ENCODE assay signal across 7 mouse cellular contexts in genomic region chr4:40722011-40722666, GRCm38 (mm10). TPM values are rescaled to one million over a fixed set of nuclear protein-coding genes. Genes with fewer than 3 reads are reported as not detected.
A peak's percentile ranks its signal among the peaks of the same experiment; 100 is the strongest.
DNase-seq lines count a peak whose midpoint lies in the region; ATAC-seq lines count a peak whose summit lies in the region.

Dnaja1 (plus strand) TSS chr4:40722150.

- ATAC-seq in embryonic facial prominence, embryonic 11.5 days (replicated peaks; ENCODE audit: insufficient number of reproducible peaks, low FRiP score, low TSS enrichment, low read depth): peak; percentile 90
- ATAC-seq in granulocyte monocyte progenitor cell, adult 5-6 weeks (replicated peaks; ENCODE audit: poor library complexity, severe bottlenecking): peak; percentile 70
- peak; percentile 92 for ATAC-seq in midbrain, embryonic 13.5 days

- no peaks in the 10 kb centered on the region for H3K4me1 ChIP-seq in embryonic facial prominence, embryonic 11.5 days (ENCODE audit: control insufficient read depth, insufficient read depth, low read length)
- peaks cover 29% of the 10 kb centered on the region for H3K4me1 ChIP-seq in limb, embryonic 10.5 days
- H3K4me1 ChIP-seq in midbrain, embryonic 13.5 days (replicated peaks): peaks cover 47% of the 10 kb centered on the region

- peak within 1 kb of the TSS; percentile 99 for H3K27ac ChIP-seq in embryonic facial prominence, embryonic 11.5 days (replicated peaks; ENCODE audit: low read depth, low read length)
- peak within 1 kb of the TSS; percentile 100 for H3K27ac ChIP-seq in limb, embryonic 10.5 days
- peak within 1 kb of the TSS; percentile 100 for H3K27ac ChIP-seq in midbrain, embryonic 13.5 days

- H3K4me2 ChIP-seq in embryonic facial prominence, embryonic 11.5 days (ENCODE audit: low read depth, low read length): peak within 1 kb of the TSS; percentile 51
- H3K4me2 ChIP-seq in midbrain, embryonic 13.5 days (replicated peaks): peak within 1 kb of the TSS; percentile 78

- peak; percentile 99 for DNase-seq in adrenal gland, postnatal 14 days
- DNase-seq in embryonic facial prominence, embryonic 11.5 days (ENCODE audit: low spot score): peak; percentile 96
- peak; percentile 94 for DNase-seq in kidney, adult 11 months
- DNase-seq in limb, embryonic 10.5 days (ENCODE audit: low spot score): peak; percentile 98
- peak; percentile 97 for DNase-seq in spleen, adult 12 weeks (ENCODE audit: low spot score)

- H3K27me3 ChIP-seq in embryonic facial prominence, embryonic 11.5 days (ENCODE audit: control insufficient read depth, insufficient read depth, low read length): no peaks in the 10 kb centered on the region
- no peaks in the 10 kb centered on the region for H3K27me3 ChIP-seq in limb, embryonic 10.5 days (ENCODE audit: low read depth, poor library complexity, severe bottlenecking)
- H3K27me3 ChIP-seq in midbrain, embryonic 13.5 days: no peaks in the 10 kb centered on the region

- H3K9ac ChIP-seq in embryonic facial prominence, embryonic 11.5 days (replicated peaks; ENCODE audit: low read length): peak within 1 kb of the TSS; percentile 98
- peak within 1 kb of the TSS; percentile 96 for H3K9ac ChIP-seq in midbrain, embryonic 13.5 days (replicated peaks)

- H3K36me3 ChIP-seq in embryonic facial prominence, embryonic 11.5 days (replicated peaks; ENCODE audit: control insufficient read depth, insufficient read depth, low read depth, low read length): peaks cover 3% of the 10 kb centered on the region; the same call in 1 of the 2 replicates
- peaks cover 34% of the 10 kb centered on the region for H3K36me3 ChIP-seq in limb, embryonic 10.5 days
- H3K36me3 ChIP-seq in midbrain, embryonic 13.5 days: peaks cover 23% of the 10 kb centered on the region

- H3K9me3 ChIP-seq in embryonic facial prominence, embryonic 11.5 days (replicated peaks; ENCODE audit: control insufficient read depth, low read length): no peaks in the 10 kb centered on the region
- no peaks in the 10 kb centered on the region for H3K9me3 ChIP-seq in limb, embryonic 10.5 days (replicated peaks)
- H3K9me3 ChIP-seq in midbrain, embryonic 13.5 days: no peaks in the 10 kb centered on the region

- under 1% methylated on average over 47 of the region's 54 CpGs for WGBS in embryonic facial prominence, embryonic 11.5 days
- WGBS in limb, embryonic 10.5 days: under 1% methylated on average over 54 of the region's 54 CpGs
- 1% methylated on average over 54 of the region's 54 CpGs for WGBS in midbrain, embryonic 13.5 days

- peak within 1 kb of the TSS; percentile 88 for H3K4me3 ChIP-seq in embryonic facial prominence, embryonic 11.5 days (ENCODE audit: low read depth, low read length)
- H3K4me3 ChIP-seq in limb, embryonic 10.5 days: peak within 1 kb of the TSS; percentile 96
- H3K4me3 ChIP-seq in midbrain, embryonic 13.5 days (replicated peaks): peak within 1 kb of the TSS; percentile 83

RNA-seq across cellular contexts. Expression of gene Dnaja1, which starts in this region (rescaled TPM):
- total RNA-seq in adrenal gland, postnatal 14 days (2021): 287 and 409 TPM in 2 replicates
- 665 and 708 TPM in 2 replicates for polyA plus RNA-seq in embryonic facial prominence, embryonic 11.5 days (2014; fragmentation: Nextera tagmentation; extraction: Ambion mirVana)
- 127 and 128 TPM in 2 replicates for total RNA-seq in granulocyte monocyte progenitor cell, adult 5-6 weeks (2014; fragmentation: Nextera tagmentation)
- 338 and 392 TPM in 2 replicates for total RNA-seq in granulocyte monocyte progenitor cell, adult 5-6 weeks (2017)
- 546 and 555 TPM in 2 replicates for polyA plus RNA-seq in limb, embryonic 10.5 days (2016; fragmentation: Nextera tagmentation; extraction: Ambion mirVana)
- polyA plus RNA-seq in midbrain, embryonic 13.5 days (2015; fragmentation: Nextera tagmentation; extraction: Ambion mirVana): 760 and 762 TPM in 2 replicates

Comparison
In these comparisons a context has a peak if more than half of its experiments do, and no peak if none do; other contexts are left out.
1. Peak in every context shown above with its lines: DNase-seq, ATAC-seq, H3K4me3 ChIP-seq and H3K27ac ChIP-seq.